Mouse (Mus musculus) gastrocnemius, postnatal 10 days (tissue): Measurements from ENCODE around the gene Kcna1. TPM values are rescaled to one million over a fixed set of nuclear protein-coding genes. Genes with fewer than 3 reads are reported as not detected.

Experiments used
- DNase-seq: peaks from one replicate; pipeline ENCODE4 v3.0.0; 2021; ENCODE audit warnings: mixed read lengths
- total RNA-seq, 2 experiments: library from RNA; stranded (reverse); gene quantifications; 2 replicates each; pipeline ENCODE4 v1.2.3; 2021

Kcna1 gene
- total RNA-seq, 2 experiments from 2014 or later: 6.3 to 7.9 TPM

DNA sequence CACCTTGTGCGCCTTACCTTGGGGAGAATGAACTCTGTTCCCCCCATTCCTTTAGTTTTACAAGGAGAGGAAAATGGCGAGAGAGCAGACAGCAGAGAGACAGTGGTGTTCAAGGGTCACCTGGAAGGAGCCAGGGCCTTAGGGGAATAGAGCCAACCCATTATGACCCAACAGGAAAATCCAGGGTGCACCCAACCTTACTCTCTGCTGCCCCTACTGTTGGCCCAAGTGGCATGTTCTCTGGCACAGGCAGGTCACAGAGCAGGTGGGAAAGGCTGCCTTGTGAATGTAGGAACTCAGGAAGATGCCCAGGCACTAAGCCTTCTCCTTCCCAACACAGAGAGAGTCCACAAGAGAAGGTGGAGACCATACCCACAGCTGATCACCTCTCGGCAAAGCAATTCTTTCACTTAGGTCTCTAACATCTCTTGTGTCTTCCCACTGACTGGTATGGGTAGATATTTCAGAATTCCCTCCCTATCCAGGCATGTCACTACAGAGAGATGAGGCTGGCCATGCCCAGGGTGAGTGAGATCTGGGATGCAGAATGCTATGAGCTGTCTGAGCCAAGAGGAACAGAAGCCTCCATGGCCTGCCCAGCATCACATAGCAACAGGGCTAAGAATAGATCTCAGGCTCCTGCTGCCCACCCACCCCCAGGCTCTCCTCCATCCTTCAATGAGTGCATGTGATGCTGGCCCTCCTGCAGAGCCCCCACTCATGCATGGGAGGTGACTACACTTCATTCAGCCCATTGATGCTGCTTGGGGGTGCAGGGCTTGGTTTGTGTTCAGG, 46.8 kb downstream of the Kcna1 start:
- DNase-seq: no peak

DNA sequence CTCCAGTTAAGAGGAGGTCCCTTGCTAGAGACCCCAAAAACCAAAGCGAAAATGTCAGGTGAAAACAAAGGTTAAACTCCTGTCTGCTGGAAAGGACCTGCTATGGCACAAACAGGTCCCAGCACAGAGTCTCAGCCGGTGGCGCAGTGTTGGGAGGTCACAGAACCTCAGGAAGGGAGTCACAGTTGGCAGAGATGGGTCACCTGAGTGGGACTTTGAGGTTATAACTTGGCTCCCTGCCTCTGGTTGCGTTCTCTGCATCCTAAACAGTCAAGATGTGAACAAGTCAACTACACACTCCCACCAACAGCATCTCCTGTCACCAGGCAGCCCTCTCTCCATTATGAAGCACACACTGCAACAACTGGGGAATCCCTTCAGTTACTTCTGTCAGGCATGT, 48.4 kb downstream of the Kcna1 start:
- DNase-seq: no peak

DNA sequence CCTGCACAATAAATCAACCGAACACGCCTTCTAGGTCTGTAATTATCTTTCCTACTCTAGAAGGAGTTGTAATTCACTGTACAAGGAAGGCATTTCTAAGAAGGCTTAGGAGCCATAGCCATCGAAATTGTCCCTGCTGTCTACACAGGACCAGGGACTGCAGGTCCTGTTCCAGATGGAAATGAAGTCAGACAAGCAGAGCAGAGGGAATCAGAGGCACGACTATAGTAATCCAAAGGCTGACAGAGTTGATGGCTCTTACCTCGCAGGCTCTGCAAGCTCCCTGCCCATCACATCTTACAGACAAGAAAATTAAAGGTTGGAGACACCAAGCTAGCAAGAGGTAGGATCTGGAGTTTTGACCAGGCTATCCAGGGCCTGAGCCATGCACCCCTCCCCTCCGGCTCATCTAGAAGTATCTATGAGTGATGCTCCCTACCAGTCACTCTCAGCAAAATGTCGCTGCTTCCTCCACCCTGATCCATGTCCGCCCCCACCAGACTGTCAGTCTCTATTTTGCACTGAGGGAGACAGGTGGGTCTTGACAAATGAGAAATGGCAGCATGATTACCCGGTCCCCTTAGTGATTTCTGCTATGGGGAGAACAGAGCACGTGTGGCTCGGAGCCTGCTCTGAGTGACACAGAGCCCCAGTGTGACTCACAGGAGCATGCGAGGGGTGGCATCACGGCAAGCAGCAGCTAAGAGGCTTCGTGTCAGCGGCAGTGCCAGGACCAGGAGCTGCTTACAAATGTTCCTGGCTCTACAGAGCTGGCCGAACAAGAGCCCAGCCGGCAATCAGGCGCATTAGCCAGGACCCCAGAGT, 50.2 kb downstream of the Kcna1 start:
- no peak for DNase-seq

DNA sequence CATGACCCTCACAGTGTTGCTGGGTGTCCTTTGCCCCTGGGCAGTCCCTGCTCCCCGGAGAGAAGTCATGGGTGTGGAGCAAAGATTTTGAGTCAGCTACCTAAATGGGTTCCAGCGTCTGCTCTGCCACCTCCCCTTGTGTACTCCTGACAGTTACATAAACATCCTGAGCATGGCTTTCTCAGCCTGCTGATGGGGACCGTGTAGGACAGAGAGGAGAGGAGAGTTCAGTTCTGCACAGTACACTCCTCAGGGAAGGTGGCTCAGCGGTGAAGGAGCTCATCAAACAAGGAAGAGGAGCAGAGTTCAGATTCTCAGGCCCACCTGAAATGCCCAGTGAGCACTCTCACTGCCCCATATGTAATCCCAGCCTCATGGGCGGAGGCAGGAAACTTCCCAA, 51.1 kb downstream of the Kcna1 start:
- DNase-seq: no peak

DNA sequence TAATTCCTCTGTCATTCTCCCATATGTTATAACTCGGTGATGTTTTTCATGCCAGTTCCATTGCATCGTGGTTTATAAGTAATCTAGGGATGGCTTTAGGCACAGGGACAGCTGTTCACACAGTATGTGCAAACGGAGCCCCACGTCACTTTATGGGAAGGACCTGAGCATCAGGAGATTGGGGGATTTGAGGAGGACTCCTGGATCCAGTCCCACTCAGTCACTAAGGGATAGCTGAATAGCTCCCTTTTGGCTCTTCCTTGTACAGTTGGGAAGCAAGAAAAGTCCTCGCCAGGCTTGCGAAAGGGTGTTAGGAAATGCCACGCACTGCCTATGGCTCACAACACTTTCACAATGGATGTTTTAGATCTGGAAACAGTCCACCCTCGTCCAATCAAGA, 51.8 kb downstream of the Kcna1 start:
- DNase-seq: no peak

DNA sequence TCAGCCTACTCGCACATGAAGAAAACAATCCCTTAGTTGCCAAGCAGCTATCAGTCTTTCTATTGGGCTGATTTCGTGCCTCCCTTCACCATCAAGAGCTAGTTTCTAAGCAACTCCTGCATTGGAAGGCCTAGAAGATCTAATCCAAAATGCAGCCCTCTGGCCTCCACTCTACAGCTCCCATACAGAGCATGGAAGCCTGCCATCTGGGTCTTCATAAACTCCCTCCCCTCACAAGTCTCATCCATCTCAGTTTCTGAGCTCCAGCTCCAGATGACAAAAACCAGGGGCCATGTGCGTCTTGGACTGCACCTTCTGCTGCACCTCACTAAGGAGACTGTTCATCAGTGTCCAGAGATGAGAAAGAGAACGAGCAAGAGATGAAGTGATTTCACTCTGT, 52.8 kb downstream of the Kcna1 start:
- DNase-seq: no peak

Other genes starting within 250 kb of the Kcna1 start
- gene Kcna5, start 111.0 kb downstream of the Kcna1 start, total RNA-seq: 1 to 10 TPM; 3.7 to 6.0 TPM
- gene Kcna6, start 94.3 kb upstream of the Kcna1 start, total RNA-seq: 1 to 10 TPM; 3.9 to 4.0 TPM
- gene Ndufa9, start 202.8 kb upstream of the Kcna1 start, total RNA-seq: 100 to 1,000 TPM; 241 to 292 TPM
- not detected for gene Akap3, start 206.7 kb upstream of the Kcna1 start, total RNA-seq